Mouse (Mus musculus) liver, adult (tissue): ENCODE measurements around the gene Fscn3.

Experiments used
- GATA4 ChIP-seq: IDR thresholded peaks from 2 replicates; pipeline ENCODE4 v1.6.1; 2014; ENCODE audit warnings: mild to moderate bottlenecking, low read length; ENCODE audit not compliant: insufficient replicate concordance

The Fscn3 gene

DNA sequence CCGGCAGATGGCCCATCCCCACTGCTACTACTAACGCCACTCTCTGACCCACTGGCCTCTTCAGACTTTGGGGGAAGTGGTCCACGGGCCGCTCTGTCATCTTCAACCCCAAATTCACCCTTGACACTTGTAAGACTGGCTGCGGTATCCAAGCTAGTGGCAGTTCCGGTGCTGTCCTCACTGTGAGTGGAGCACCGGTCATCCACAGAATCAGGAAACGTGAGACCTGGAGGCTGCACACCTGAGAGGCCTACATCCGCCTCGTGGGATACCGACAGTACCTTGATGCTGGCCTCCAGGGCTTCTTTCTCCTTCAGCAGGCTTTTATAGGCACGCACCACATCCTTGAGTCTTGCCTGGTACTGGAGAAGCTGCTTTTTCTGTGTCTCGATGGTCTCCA, 6.7 kb upstream of the Fscn3 start:
- TF ChIP-seq GATA4, result no peak

DNA sequence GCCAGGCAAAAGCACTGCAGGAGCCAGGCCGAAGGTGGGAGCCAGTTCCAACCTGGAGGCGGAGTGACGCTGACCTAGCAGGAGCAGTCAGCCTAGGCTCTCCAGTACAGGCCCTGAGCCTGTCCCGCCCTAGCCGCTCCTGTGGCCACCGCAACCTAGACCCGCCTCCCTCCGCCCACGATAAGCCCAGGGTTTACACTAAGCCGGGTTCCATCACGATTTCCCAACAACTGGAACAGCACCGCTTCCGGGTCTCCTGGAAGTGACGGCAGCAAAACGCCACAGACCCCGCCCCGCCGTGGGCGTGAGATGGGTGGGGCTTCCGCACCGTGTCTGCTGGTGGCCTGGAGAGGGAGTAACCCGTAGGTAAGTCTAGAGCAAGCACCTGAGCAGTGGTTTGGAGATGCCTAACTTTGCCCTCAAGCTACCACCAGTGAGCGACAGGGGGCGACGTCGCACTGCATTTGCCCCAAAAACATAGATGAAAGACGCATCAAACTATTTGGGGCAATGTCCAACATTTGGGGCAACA, 6.1 kb upstream of the Fscn3 start:
- TF ChIP-seq GATA4, result peak; percentile 84; the same call in 1 of the 2 replicates

GRCm38 (mm10) chr6:28422651-28423290, 4.8 kb upstream of the Fscn3 start:
- no peak for TF ChIP-seq GATA4

DNA sequence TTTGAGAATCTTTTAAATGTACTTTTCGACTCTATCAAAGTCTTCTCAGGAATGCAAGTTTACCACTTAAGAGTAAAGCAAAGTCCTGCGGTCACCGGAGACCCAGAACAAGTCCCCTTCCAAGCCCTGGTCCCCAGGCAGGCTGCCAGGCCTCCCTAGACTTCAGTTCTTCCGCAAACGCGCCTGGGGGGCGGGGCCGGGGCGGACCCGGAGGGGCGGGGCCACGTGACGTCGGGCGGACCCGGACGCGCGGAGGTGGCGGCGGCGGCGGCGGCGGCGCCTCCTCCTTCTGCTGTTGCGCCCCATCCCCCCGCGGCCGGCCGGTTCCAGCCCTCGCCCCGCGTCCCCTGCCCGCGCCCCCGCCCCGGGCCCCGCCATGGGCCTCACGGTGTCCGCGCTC, 4.3 kb upstream of the Fscn3 start, which contains the start of gene Arf5:
Gene Arf5, plus strand, starts transcription at position 248 of the 400 bp plus-strand sequence.
- TF ChIP-seq GATA4, result no peak

DNA sequence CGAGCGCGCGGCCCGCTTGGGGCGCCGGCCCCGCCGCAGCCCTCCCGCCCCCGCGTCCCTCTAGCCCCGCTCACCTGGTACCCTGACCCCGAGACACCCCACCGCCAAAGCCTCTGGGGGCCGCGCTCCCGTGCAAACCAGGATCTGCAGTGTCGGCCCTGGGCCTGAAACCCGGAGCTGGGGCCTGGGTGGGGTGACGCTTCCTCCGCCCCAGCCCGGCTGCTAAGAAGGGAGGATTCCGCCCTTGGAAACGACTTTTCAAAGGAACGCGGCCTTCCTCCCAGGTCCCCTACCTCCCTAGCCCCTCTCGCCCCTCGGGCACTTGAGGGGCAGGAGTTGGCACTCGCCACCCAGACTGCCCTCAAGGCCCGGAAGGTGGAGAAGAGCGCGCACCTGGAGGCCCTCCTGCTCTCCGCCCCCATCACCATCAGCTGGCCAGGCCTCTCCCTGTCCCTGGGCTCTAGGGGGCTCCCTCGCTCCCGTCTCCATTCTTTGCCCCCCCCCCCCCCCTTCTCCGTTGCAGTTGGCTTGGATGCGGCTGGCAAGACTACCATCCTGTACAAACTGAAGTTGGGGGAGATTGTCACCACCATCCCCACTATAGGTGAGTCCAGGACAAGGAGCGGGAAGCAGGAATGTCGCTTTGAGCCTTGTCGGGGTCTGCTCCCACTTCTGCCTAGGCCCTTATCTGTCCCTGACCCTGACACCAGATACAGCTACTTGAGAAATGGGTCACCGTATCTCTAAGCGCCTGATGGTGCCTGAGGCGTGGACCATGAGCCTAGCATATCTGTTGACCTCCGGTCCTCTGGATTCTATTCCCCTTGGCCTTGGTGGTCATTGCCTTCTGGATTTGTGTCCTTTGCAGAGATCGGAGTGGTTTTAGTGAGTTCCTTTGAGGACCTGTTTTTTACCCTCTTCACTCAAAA, 3.6 kb upstream of the Fscn3 start:
- TF ChIP-seq GATA4, result peak; percentile 24; the same call in 1 of the 2 replicates

- TF ChIP-seq GATA4, result no peak
These were observed 2.6 kb upstream of the Fscn3 start for GRCm38 (mm10) chr6:28425019-28425418.

- TF ChIP-seq GATA4, result no peak
These were observed 701 bp downstream of the Fscn3 start, which contains the start of gene Gcc1 for GRCm38 (mm10) chr6:28428290-28428689. Gcc1 (minus strand) TSS chr6:28428390.

DNA sequence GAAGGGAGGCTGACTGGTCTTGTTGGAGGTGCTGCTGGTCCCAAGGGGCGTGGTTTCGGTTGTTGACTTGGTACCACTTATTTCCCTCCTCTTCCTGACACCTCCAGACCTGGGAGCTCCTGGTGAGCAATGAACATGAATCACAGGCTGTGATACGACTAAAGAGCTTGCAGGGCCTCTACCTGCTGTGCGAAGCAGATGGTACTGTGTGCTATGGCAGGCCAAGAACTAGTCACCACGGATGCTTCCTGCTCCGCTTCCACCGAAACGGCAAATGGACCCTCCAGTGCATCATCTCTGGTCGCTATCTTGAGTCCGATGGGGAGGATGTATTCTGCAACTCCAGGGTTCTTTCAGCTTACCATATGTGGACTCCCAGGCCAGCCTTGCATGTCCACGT, 2.3 kb downstream of the Fscn3 start:
- no peak for TF ChIP-seq GATA4

GRCm38 (mm10) chr6:28430795-28431537, 3.4 kb downstream of the Fscn3 start:
- no peak for TF ChIP-seq GATA4

DNA sequence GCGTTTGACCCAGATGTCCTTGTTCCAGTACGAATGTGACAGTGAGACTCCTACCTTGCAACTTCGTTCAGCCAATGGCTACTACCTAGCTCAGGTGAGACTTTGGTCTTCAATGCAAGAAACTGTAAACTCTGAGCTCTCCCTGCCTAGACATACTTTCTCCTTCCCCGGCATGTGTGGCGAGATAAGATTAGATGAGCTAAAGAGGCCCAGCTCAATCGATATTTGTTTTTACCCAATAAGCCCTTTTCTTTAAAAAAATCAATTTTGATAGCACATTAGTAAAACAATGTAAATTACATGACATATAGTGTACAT, 3.9 kb downstream of the Fscn3 start:
- no peak for TF ChIP-seq GATA4

DNA sequence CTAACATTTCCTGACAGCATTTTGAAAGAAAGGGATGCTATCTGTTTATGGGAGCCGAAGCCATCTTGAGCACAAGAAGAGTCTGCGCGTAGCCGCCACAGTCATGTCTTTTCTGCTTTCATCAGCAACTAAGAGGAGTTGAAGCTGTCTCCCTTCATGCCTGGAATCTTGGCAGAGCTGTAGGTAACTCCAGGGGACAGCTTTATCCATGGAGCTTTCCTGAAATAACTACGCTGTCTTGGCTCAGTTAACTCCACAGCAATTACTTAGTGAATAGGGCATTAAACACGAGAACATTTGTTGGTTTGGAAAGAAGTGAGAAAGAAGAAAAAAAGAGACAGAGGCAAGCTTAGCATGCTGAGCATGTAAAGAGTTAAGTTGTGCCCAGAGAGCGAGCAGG, 20.3 kb downstream of the Fscn3 start:
- TF ChIP-seq GATA4, result no peak

- no peak for TF ChIP-seq GATA4
These were observed 21.7 kb downstream of the Fscn3 start, which contains the start of gene Pax4 for GRCm38 (mm10) chr6:28449253-28449652. Pax4 (minus strand) TSS chr6:28449353.

DNA sequence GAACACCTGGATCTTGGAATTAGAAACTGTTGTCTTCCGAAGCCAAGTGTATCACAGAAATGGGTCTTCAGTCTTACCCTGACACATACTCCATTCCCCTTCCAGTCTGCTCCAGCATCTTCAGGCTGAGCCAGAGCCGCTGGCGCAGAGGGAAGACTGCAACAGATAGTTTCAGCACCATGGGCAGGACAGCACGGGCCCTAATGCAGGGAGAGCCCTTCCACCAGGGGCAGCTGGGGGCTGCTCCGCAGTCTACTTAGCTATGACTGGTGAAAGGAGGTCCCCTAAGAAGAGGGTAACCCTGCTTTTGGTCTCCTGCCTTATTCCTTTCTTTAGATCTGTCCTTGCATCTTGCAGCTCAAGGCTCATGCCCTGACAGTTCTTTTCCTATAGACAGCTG, 22.9 kb downstream of the Fscn3 start:
- TF ChIP-seq GATA4, result no peak

DNA sequence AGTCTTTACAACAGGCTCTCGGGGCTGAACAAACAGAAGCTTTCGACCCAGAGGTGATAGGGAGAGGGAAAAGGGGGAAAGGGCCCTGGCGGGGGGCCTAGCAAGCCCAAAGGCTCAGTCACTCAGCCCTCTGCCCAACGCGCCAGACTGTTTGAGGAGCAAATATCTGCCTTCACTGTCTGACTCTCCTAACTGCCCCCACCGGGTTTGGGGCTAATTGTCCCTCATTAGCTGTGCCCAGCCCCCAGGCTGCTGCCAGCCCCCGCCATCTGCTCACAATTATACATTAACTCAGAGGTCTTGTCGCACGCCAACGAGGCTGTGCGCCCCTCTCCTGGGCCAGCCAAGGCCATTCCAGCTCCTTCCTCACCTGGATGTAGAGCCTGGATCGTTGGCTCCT, 23.4 kb downstream of the Fscn3 start:
- no peak for TF ChIP-seq GATA4

- no peak for TF ChIP-seq GATA4
These were observed 31.7 kb downstream of the Fscn3 start for GRCm38 (mm10) chr6:28459221-28459668.
